Comparison of ENCODE assay signal across 7 mouse cellular contexts in genomic region chr7:25041921-25042320, GRCm38 (mm10).
"Had no signal": no experiment of that assay in that cellular context is flagged by ENCODE, and none has a peak within 500 bp of the region (broad histone marks: within the 10 kb centered on the region; RNA-seq: fewer than 3 reads in every experiment).

No protein-coding gene starts in this region.

- DNase-seq: kidney, adult 2 months; lung, embryonic 14.5 days; lung, postnatal 10 days; lung, postnatal 4 days; midbrain, embryonic 14.5 days; thymus, postnatal 36 days had no signal

- ATAC-seq: intestine, embryonic 15.5 days had no signal
